Mouse (Mus musculus) erythroblast, embryonic 14.5 days (primary cell): ENCODE data around the gene Gtf2ird1.

ENCODE experiments used
- GATA1 ChIP-seq: IDR thresholded peaks from 2 replicates; pipeline ENCODE4 v1.6.1; 2012; ENCODE audit warnings: low read length, inconsistent platforms, mixed read lengths
- TAL1 ChIP-seq: IDR thresholded peaks from 3 replicates; pipeline ENCODE4 v1.6.1; 2012; ENCODE audit warnings: low read length, inconsistent platforms, mixed read lengths

DNA sequence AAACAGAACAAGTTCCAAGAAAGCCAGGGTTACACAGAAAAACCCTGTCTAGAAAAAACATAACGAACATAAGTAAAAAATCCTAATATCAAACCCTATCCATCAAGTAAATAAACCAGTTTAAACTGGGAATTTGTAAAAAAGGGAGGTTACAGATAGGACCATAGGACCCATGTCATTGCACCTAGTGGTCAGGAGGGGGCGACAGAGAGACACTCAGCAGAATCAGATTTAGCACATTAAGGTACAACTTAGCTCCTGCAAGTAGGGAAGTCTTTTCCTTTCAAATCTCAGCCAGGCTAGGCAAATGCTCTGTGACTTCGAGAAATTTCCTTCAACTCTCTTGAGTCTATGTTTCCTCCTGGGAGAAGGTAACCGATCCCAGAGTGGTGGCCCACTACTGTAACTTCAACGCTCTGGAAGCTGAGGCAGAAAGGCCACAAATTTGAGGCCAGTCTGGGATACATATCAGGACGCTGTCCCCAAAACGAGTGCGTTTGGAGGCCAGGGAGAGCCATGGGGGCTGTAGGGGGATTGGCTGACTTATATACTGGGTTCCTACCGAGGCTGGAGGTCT is 82.5 kb downstream of the Gtf2ird1 start:
- TF ChIP-seq GATA1 (no peak), TAL1 (no peak)
